Mouse (Mus musculus) hematopoietic multipotent progenitor cell, adult 10-12 weeks (in vitro differentiated cells): ENCODE measurements around the gene Mcm5. TPM values are rescaled to one million over a fixed set of nuclear protein-coding genes. Genes with fewer than 3 reads are reported as not detected.

Source experiments
- polyA plus RNA-seq: library from polyadenylated mRNA; stranded (reverse); fragments of >175 nt; gene quantifications from 2 replicates; pipeline ENCODE4 v1.2.3, GENCODE M21; 2012; ENCODE audit warnings: low replicate concordance

The Mcm5 gene
- polyA plus RNA-seq, result 14.8 and 24.4 TPM in 2 replicates

DNA sequence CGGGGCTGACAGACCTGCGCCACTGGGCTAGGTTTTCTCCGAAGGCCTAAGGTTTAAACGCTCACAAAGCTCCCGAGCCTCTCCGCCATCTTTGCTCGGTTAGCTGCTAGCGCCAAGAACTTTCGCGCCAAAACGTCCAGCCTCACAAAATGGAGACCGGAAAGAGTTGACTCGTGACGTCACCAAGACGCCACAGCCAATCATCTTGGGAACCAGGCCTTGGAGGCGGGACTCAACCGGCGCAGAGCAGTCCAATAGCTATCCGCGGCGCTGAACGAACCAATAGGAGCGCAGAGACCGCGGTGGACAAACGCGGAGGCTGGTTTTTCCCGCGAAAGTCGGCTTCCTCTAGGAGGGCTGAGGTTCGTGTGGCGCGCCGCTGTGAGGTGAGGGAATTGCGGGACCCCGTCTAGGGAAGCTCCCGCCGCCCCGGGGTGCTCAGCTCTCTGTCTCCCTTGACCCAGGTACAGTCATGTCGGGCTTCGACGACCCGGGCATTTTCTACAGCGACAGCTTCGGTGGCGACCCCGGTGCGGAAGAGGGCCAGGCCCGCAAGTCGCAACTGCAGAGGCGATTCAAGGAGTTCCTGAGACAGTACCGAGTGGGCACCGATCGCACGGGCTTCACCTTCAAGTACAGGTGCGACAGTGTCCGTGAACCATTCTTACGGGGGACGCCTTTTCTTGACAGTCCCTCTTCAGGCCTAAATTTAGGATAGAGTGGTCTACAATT, at the start of gene Mcm5:
TSS of gene Mcm5 (plus strand) at position 334 of the 732 bp plus-strand sequence.

DNA sequence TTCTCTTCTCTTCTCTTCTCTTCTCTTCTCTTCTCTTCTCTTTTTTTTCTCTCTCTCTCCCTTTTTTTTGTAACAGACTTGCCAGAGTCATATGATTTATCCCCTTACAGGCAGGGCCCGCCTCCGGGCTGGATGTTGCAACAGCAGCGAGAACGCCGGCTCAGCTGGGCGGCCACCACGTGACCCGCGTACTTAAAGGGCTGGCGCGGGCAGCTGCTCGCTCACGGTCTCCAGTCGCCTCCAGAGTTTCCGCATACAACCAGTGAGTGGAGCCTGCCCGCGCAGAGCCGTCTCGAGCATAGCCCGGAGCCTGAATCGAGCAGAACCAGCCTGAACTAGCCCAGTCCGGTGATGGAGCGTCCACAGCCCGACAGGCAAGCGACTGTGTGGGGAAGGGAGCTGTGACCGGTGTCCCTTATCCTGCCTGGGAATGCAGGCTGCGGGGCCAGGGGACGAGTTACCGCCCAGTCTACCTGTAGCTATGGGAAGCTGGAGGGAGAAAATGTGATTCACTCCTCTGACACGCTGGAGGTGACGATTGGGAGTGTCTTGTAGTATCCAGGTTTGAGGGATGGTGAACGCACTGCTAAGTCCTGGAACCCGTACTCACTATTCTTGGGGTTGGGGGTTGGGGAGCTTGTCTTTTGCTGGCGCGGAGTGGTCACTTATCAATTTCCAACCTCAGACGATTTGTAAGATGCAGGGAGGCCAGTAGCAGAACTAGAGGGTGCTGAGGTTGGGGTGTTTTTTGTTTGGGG, 15.8 kb upstream of the Mcm5 start, which contains the start of gene Hmox1:
TSS of gene Hmox1 (plus strand) at position 223 of the 758 bp plus-strand sequence.

Other genes starting within 250 kb of the Mcm5 start
- gene Isx, start 236.4 kb upstream of the Mcm5 start, polyA plus RNA-seq, result not detected in 2 replicates
- 6.7 and 7.0 TPM in 2 replicates for gene Hmgxb4, start 116.2 kb upstream of the Mcm5 start, polyA plus RNA-seq
- 17.1 and 43.9 TPM in 2 replicates for gene Tom1, start 75.9 kb upstream of the Mcm5 start, polyA plus RNA-seq
- gene Hmox1, start 15.9 kb upstream of the Mcm5 start, polyA plus RNA-seq, result 324 and 700 TPM in 2 replicates
- gene Rasd2, start 104.4 kb downstream of the Mcm5 start, polyA plus RNA-seq, result 0.11 and 0.13 TPM in 2 replicates